Mouse (Mus musculus) cerebellum, adult 2 months (tissue): Measurements from ENCODE around the gene Gfra4.

Source experiments
- CTCF ChIP-seq: fragments of 200-500 bp; IDR thresholded peaks from 2 replicates; pipeline ENCODE4 v1.5.1; 2011; ENCODE audit warnings: low read depth, mild to moderate bottlenecking, control low read depth, low read length, moderate library complexity, borderline replicate concordance; ENCODE audit not compliant: insufficient read depth
- POLR2A ChIP-seq: fragments of 200-500 bp; IDR thresholded peaks from 2 replicates; pipeline ENCODE4 v1.6.1; 2011; ENCODE audit warnings: low read length, control low read depth, borderline replicate concordance; ENCODE audit not compliant: insufficient read depth

- TF ChIP-seq POLR2A (no peak), CTCF (no peak)
Observed at GRCm38 (mm10) chr2:131066342-131066741, 23.5 kb upstream of the Gfra4 start.
